ENCODE assay signal across 26 mouse cellular contexts in genomic region chr4:144974458-144974857, GRCm38 (mm10).
A peak's percentile ranks its signal among the peaks of the same experiment; 100 is the strongest.
DNase-seq lines count a peak whose midpoint lies in the region; ATAC-seq and TF ChIP-seq lines count a peak whose summit lies in the region.
"Had no signal": no experiment of that assay in that cellular context is flagged by ENCODE, and none has a peak within 500 bp of the region (broad histone marks: within the 10 kb centered on the region; RNA-seq: fewer than 3 reads in every experiment).

No protein-coding gene starts in this region.

- H3K4me2 ChIP-seq in liver, embryonic 16.5 days (ENCODE audit: low read depth, low read length), result no peak overlapping the region
- H3K4me2 ChIP-seq in liver, postnatal 0 days (ENCODE audit: low read depth, low read length), result no peak overlapping the region
- H3K4me2 ChIP-seq in stomach, embryonic 16.5 days (ENCODE audit: low read depth, low read length), result no peak overlapping the region
- H3K4me2 ChIP-seq: forebrain, embryonic 13.5 days; heart, embryonic 11.5 days; heart, embryonic 15.5 days; hindbrain, embryonic 14.5 days had no signal

- WGBS in liver, embryonic 16.5 days (ENCODE audit: insufficient replicate concordance), result 59% methylated on average over 3 of the region's 3 CpGs
- 61% methylated on average over 3 of the region's 3 CpGs for WGBS in liver, postnatal 0 days (ENCODE audit: insufficient replicate concordance)
- 63% methylated on average over 3 of the region's 3 CpGs for WGBS in stomach, embryonic 16.5 days

- peak; percentile 52 for DNase-seq in heart, adult 11 months
- DNase-seq in heart, postnatal 36 days, result no peak
- DNase-seq in liver, postnatal 0 days, result no peak
- no peak for DNase-seq in layer of hippocampus, adult 11-12 months (ENCODE audit: low spot score)
- DNase-seq in adrenal gland, postnatal 4 days (ENCODE audit: low spot score in 2 of 2), result no peak
- DNase-seq: adrenal gland, adult 8-10 months; adrenal gland, postnatal 36 days; B cell, adult 2 months; cerebellum, adult 11-12 months; cerebellum, adult 9-10 months; cerebellum, postnatal 36 days; forebrain, postnatal 0 days; gastrocnemius, postnatal 36 days; heart, adult 2 months; heart, postnatal 14 days had no signal

- no peak overlapping the region for H3K4me3 ChIP-seq in liver, embryonic 16.5 days (ENCODE audit: low read depth, low read length)
- no peak overlapping the region for H3K4me3 ChIP-seq in liver, postnatal 0 days (ENCODE audit: low read depth, low read length)
- no peak overlapping the region for H3K4me3 ChIP-seq in stomach, embryonic 16.5 days (replicated peaks; ENCODE audit: low read length)
- H3K4me3 ChIP-seq: embryonic facial prominence, embryonic 10.5 days; forebrain, embryonic 13.5 days; heart, adult 2 months; heart, embryonic 15.5 days; hindbrain, embryonic 10.5 days had no signal

- intact Hi-C loops in heart, postnatal 36 days (cut with DNase I), result loop anchor here (2.0 kb wide), 1 partner anchor 14 kb away; no protein-coding TSS in a partner anchor

- no peak for ATAC-seq in liver, embryonic 16.5 days (ENCODE audit: low read depth)
- no peak for ATAC-seq in liver, postnatal 0 days
- ATAC-seq in granulocyte monocyte progenitor cell, adult 5-6 weeks (replicated peaks; ENCODE audit: poor library complexity, severe bottlenecking), result peak; percentile 20
- no peak for ATAC-seq in stomach, embryonic 16.5 days (ENCODE audit: insufficient read depth, low FRiP score)
- ATAC-seq: CD4-positive, CD25-positive, alpha-beta regulatory T cell, adult 4 months; forebrain, embryonic 13.5 days; forebrain, postnatal 0 days had no signal

- no peak for TF ChIP-seq CTCF in liver, postnatal 0 days (IDR thresholded peaks at IDR 0.05; ENCODE audit: low read depth)

- TF ChIP-seq EP300 in liver, postnatal 0 days (IDR thresholded peaks at IDR 0.05; ENCODE audit: low read depth), result no peak

- no peaks in the 10 kb centered on the region for H3K9me3 ChIP-seq in liver, embryonic 16.5 days (replicated peaks; ENCODE audit: control insufficient read depth, low read length)
- H3K9me3 ChIP-seq in liver, postnatal 0 days (ENCODE audit: low read length), result no peaks in the 10 kb centered on the region
- no peaks in the 10 kb centered on the region for H3K9me3 ChIP-seq in stomach, embryonic 16.5 days (replicated peaks; ENCODE audit: control insufficient read depth, low read length)
- H3K9me3 ChIP-seq: embryonic facial prominence, embryonic 10.5 days; forebrain, embryonic 13.5 days; G1E; heart, embryonic 15.5 days; hindbrain, embryonic 10.5 days had no signal

- H3K27ac ChIP-seq in liver, embryonic 16.5 days (ENCODE audit: low read length), result 0 out of 2 replicates have a peak overlapping the region, but pooled peaks have one; percentile 6
- no peak overlapping the region for H3K27ac ChIP-seq in liver, postnatal 0 days (ENCODE audit: low read depth)
- peak overlapping the region; percentile 19; the same call in 1 of the 2 replicates for H3K27ac ChIP-seq in stomach, embryonic 16.5 days (ENCODE audit: low read length)
- H3K27ac ChIP-seq: embryonic facial prominence, embryonic 10.5 days; forebrain, embryonic 13.5 days; heart, adult 2 months; heart, embryonic 15.5 days; hindbrain, embryonic 10.5 days; hindbrain, embryonic 14.5 days had no signal

- no peak overlapping the region for H3K9ac ChIP-seq in liver, embryonic 16.5 days (ENCODE audit: low read depth, low read length)
- no peak overlapping the region for H3K9ac ChIP-seq in liver, postnatal 0 days (replicated peaks)
- no peak overlapping the region for H3K9ac ChIP-seq in stomach, embryonic 16.5 days (ENCODE audit: low read length)
- H3K9ac ChIP-seq: forebrain, embryonic 13.5 days; forebrain, postnatal 0 days; heart, embryonic 15.5 days; hindbrain, embryonic 14.5 days had no signal

- no peaks in the 10 kb centered on the region; the same call in 1 of the 2 replicates for H3K36me3 ChIP-seq in liver, embryonic 16.5 days (ENCODE audit: control insufficient read depth, insufficient read depth)
- H3K36me3 ChIP-seq in liver, postnatal 0 days (replicated peaks; ENCODE audit: insufficient read depth, low read length), result peaks cover 19% of the 10 kb centered on the region
- H3K36me3 ChIP-seq in stomach, embryonic 16.5 days (ENCODE audit: control insufficient read depth, insufficient read depth, low read length), result no peaks in the 10 kb centered on the region

- no peaks in the 10 kb centered on the region; the same call in 1 of the 2 replicates for H3K4me1 ChIP-seq in liver, embryonic 16.5 days (ENCODE audit: control insufficient read depth, low read depth, low read length)
- peaks cover 8% of the 10 kb centered on the region for H3K4me1 ChIP-seq in liver, postnatal 0 days (ENCODE audit: insufficient read depth)
- H3K4me1 ChIP-seq in stomach, embryonic 16.5 days (ENCODE audit: control insufficient read depth, insufficient read depth, low read length), result peaks cover 6% of the 10 kb centered on the region; the same call in 1 of the 2 replicates
- H3K4me1 ChIP-seq: forebrain, embryonic 13.5 days had no signal

- H3K27me3 ChIP-seq in liver, embryonic 16.5 days (ENCODE audit: control insufficient read depth, insufficient read depth, low read depth, low read length), result no peaks in the 10 kb centered on the region
- no peaks in the 10 kb centered on the region for H3K27me3 ChIP-seq in liver, postnatal 0 days (ENCODE audit: insufficient read depth, low read length)
- H3K27me3 ChIP-seq in stomach, embryonic 16.5 days (ENCODE audit: control insufficient read depth, insufficient read depth, low read length), result no peaks in the 10 kb centered on the region
- H3K27me3 ChIP-seq: forebrain, embryonic 13.5 days; heart, embryonic 15.5 days had no signal
